Mouse (Mus musculus): Measurements from ENCODE around the gene Fgfr1op.

DNA sequence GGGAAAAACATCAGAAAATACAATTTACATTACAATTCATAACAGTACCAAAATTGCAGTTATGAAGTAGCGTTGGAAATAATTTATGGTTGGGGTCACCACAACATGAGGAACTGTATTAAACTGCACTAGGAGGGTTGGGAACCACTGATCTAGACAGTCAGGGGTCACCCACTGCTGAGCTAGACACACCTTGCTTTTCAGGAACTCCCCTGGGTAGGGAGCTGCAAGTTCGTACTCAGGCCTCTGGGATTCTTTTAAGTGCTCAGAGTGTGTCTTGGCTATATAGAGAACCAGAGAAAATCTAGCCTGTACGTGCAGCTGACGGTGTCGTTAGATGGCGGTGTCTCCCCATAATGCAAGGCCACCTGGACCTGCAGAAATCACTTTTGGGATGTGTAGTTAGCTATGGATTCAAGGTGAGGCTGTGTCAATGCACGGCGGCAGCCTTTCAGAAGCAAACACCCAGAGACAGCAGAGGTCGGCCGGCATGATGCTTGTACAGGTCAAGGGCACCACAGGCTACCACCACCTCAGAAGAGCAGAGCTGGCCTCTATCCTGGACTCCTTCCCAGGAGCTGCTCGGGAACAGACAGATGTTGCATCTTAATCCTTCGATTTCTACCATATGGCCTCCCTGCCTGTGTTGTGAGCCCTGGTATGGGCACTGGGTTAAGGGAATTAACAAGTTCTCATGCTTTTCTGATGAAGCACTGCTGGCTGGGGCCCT, 49.9 kb downstream of the Fgfr1op start:
- TF ChIP-seq CTCF (IDR thresholded peaks at IDR 0.05; ENCODE audit: insufficient read depth, low read depth, low read length) (no peak), POLR2A (IDR thresholded peaks at IDR 0.05; ENCODE audit: insufficient read depth, low read depth, low read length) (no peak)
